Mouse (Mus musculus) heart, postnatal 0 days (tissue): ENCODE measurements around the gene Tmed8.

Source experiments
- CTCF ChIP-seq: IDR thresholded peaks from 2 replicates; pipeline ENCODE4 v1.5.1; 2016; ENCODE audit warnings: antibody characterized with exemption, control low read depth, low read depth
- EP300 ChIP-seq: IDR thresholded peaks from 2 replicates; pipeline ENCODE4 v1.6.1; 2016; ENCODE audit warnings: antibody characterized with exemption, low read depth

GRCm38 (mm10) chr12:87226801-87227200 lies 26.5 kb upstream of the Tmed8 start:
- TF ChIP-seq CTCF: no peak
- TF ChIP-seq EP300: no peak
